Mouse (Mus musculus): Measurements from ENCODE around the gene Alox12.

- no peak for TF ChIP-seq CTCF (conservative IDR thresholded peaks at IDR 0.05; ENCODE audit: low read length)
- no peak for TF ChIP-seq POU5F1 (IDR thresholded peaks at IDR 0.05; ENCODE audit: borderline replicate concordance, low read length)
- no peak for TF ChIP-seq NANOG (IDR thresholded peaks at IDR 0.05; ENCODE audit: borderline replicate concordance, low read length)
Measured at GRCm38 (mm10) chr11:70210681-70211080, 44.5 kb downstream of the Alox12 start.

All from E14TG2a.4 (cell line).